Mouse (Mus musculus) thymus, postnatal 14 days (tissue): ENCODE results near the gene Dcst1.

Source experiments
- DNase-seq: peaks from one replicate; pipeline ENCODE4 v3.0.0; 2021

The Dcst1 gene

DNA sequence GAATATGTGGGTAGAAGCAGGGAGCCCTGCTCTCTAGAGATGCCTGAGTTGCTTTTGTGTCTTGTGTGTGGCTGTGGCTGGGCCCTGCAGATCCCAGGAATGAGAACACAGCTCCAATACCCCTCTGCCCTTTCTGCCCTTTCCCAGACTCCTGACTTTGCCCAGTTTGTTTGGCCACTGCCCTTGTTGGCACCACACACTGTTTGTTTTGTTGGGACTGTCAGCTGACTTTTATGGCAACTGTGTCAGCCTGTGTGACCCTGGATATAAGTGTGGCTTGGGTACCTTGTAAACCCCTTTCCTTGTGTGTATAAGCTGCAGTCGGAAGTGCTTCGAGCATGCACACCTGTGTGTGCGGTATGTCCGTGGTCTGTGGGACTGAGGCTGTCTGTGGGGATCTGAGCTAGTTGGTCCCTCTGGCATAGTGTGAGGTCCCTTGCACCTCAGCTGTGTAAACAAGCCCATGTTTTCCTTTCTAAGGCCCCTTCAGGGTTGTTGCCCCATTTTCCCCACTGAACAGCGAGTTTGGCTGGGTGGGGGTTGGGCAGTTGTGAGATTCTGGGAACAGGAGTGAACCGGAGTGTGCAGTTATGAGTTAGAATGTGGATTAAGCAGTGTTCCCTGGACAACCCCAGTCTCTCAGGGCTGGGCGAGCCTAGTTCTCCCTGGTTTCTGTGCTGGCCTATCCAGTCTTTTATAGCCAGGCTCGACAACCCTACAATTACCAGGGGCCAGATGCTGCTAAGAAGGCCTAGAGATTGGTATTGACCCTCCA lies 59.3 kb downstream of the Dcst1 start:
- no peak for DNase-seq

DNA sequence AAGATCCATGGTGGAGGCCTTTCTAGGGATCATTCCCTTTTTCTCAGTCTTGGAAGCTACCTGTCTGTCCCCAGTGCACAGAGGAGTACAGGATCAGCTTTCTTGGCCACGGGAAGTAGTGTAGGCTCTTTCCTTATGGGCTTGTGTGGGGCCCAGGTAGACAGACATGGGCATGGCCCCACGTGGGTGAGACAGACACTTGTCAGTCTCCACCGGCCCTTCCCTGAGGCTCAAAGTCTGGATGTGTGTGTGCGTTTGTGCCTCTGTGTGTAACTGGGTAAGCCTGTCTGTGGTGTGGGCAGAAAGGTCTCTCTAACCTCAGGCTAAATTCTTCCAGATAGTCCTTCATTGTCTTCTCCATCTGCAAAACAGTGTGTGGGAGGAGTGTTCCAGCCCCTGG lies 59.9 kb downstream of the Dcst1 start:
- DNase-seq = no peak

DNA sequence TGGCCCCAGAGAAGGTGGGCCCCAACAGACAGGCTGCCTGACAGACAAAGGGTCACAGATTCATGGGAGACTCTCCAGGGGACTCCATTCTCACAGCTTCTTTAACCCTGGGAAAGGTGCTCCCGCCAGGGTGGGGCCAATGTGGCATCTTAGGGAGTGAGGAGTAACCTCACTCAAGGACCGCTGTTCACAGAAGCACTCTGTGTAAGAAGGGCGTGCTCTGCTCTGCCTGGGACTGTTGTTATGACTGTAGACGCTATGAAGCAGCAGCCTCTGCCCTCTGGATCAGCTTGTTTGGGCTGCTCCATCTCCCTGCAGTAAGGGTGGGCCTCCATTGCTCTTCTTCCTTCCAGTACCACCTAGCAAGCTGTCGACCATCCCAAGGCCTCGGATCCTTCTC lies 60.6 kb downstream of the Dcst1 start:
- no peak for DNase-seq

DNA sequence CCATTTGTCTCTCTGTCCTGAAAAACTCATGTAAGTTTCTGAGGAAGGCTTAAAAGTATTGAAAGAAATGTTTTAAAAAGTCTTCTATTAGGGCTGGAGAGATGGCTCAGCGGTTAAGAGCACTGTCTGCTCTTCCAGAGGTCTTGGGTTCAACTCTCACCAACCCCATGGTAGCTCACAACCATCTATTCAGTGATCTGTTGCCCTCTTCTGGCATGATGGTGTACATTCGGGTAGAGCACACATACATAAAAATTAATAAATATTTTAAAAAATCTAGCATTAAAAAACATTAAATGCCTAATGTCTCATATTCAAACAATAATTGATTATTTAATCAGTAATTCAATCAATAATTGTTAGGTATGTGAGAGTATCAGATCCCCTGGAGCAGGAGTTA lies 64.5 kb downstream of the Dcst1 start:
- DNase-seq = no peak
